Mouse (Mus musculus): ENCODE measurements around the gene 1110051M20Rik. TPM values are rescaled to one million over a fixed set of nuclear protein-coding genes. Genes with fewer than 3 reads are reported as not detected.

The 1110051M20Rik gene
- polyA plus RNA-seq, 1 experiment, result 10.3 TPM

DNA sequence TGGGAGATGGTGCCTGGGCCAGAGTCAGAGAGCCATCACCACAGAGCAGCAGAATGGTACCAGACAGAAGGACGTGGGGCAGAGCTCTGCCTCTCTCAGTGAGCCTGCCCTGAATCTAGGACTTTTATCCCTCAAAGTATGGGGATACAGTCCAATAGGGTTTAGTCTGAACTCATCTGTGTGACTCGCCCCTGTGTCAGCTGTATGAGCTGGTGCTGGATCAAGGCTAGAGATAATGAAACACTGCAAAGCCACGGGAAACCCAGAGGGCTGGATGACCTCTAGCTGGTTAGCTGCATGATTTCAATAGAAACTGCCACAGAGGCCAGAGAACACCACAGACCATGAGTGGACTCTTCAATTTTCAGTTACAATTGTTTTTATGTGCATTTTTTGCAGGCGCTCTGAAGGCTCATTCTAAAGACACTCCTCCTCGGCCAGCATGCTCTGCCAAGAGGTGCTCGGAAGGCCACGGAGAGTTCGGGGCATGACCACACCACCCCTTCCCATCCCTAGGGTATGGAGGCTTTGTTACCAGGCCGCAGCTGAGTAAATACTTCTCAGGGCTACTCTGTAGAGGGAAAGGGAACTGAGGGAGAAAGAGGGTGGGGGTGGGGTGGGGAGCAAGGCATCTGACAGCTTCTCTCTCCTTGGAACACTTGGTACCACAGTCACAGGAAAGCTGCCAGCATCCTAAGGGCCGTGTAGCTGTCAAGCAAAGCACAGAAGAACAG, 131.8 kb downstream of the 1110051M20Rik start:
- TF ChIP-seq POLR2A (IDR thresholded peaks at IDR 0.05; ENCODE audit: control insufficient read depth, extremely low read depth, insufficient read depth, low read length, poor library complexity), result no peak
- no peak for TF ChIP-seq CTCF (IDR thresholded peaks at IDR 0.05; ENCODE audit: borderline replicate concordance, control insufficient read depth, extremely low read depth, insufficient read depth, low read length, poor library complexity)

GRCm38 (mm10) chr2:91309546-91309945, 135.0 kb downstream of the 1110051M20Rik start:
- Histone ChIP-seq H3K4me1 (replicated peaks; ENCODE audit: control insufficient read depth, insufficient read depth, low read length) (peaks cover 9% of the 10 kb centered on the region), H3K4me3 (ENCODE audit: control insufficient read depth, insufficient read depth, low read length) (no peak overlapping the region), H3K36me3 (ENCODE audit: control insufficient read depth, insufficient read depth, low read length) (no peaks in the 10 kb centered on the region), H3K27me3 (ENCODE audit: control insufficient read depth, insufficient read depth, low read length) (no peaks in the 10 kb centered on the region), H3K27ac (ENCODE audit: control insufficient read depth, insufficient read depth, low read length) (no peak overlapping the region)
- TF ChIP-seq CTCF (IDR thresholded peaks at IDR 0.05; ENCODE audit: borderline replicate concordance, control insufficient read depth, extremely low read depth, insufficient read depth, low read length, poor library complexity) (no peak), POLR2A (IDR thresholded peaks at IDR 0.05; ENCODE audit: control insufficient read depth, extremely low read depth, insufficient read depth, low read length, poor library complexity) (no peak)
- WGBS, result 84% methylated on average over 3 of the region's 3 CpGs
- no peak for DNase-seq

More for the DNA sequence above, 131.8 kb downstream of the 1110051M20Rik start:
- Histone ChIP-seq H3K27ac (ENCODE audit: control insufficient read depth, insufficient read depth, low read length) (no peak overlapping the region), H3K27me3 (ENCODE audit: control insufficient read depth, insufficient read depth, low read length) (no peaks in the 10 kb centered on the region), H3K36me3 (ENCODE audit: control insufficient read depth, insufficient read depth, low read length) (no peaks in the 10 kb centered on the region), H3K4me1 (replicated peaks; ENCODE audit: control insufficient read depth, insufficient read depth, low read length) (peaks cover 9% of the 10 kb centered on the region), H3K4me3 (ENCODE audit: control insufficient read depth, insufficient read depth, low read length) (no peak overlapping the region)
- DNase-seq, result no peak
- 91% methylated on average over 10 of the region's 10 CpGs for WGBS

DNA sequence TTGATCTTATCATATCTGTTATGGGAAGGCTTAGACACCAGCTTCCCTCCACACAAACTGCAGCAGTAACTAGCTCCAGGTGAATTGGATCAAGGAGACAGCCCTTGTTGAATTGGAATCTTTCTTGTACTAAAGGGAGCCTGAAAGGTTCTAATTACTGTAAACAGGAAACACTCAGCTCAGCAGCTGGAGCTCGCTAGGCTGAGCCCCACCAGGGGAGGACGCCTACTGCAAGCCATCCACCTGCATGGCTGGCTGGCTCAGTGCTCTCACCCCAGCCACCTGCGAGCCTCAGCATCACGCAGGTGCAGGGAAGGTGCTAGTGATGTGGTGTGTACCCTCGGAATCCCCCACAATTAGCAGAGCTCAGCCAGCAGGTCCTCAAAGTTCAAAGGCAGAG, 135.8 kb downstream of the 1110051M20Rik start:
- WGBS, result 4% methylated on average over 5 of the region's 5 CpGs
- H3K36me3 ChIP-seq (ENCODE audit: control insufficient read depth, insufficient read depth, low read length), result no peaks in the 10 kb centered on the region
- H3K4me1 ChIP-seq (replicated peaks; ENCODE audit: control insufficient read depth, insufficient read depth, low read length), result peaks cover 9% of the 10 kb centered on the region
- peak; percentile 75 for DNase-seq
- H3K27me3 ChIP-seq (ENCODE audit: control insufficient read depth, insufficient read depth, low read length), result no peaks in the 10 kb centered on the region
- peak overlapping the region; percentile 51; the same call in 1 of the 2 replicates for H3K27ac ChIP-seq (ENCODE audit: control insufficient read depth, insufficient read depth, low read length)
- TF ChIP-seq POLR2A (IDR thresholded peaks at IDR 0.05; ENCODE audit: control insufficient read depth, extremely low read depth, insufficient read depth, low read length, poor library complexity) (no peak), CTCF (IDR thresholded peaks at IDR 0.05; ENCODE audit: borderline replicate concordance, control insufficient read depth, extremely low read depth, insufficient read depth, low read length, poor library complexity) (no peak)
- no peak overlapping the region for H3K4me3 ChIP-seq (ENCODE audit: control insufficient read depth, insufficient read depth, low read length)

DNA sequence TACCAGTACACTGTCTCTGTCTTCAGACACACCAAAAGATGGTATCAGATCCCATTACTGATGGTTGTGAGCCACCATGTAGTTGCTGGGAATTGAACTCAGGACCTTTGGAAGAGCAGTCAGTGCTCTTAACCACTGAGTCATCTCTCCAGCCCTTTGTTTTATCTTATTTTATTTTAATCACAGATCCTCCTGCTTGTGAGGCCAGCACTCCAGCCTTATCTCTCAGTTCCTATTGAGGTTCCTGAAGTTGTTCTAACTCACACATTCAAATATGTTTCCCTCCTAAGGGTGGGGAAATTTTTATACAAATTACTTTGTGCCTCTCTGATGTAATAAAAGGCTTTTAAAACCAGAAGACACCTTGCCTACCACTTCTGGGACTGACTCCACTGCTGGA, 137.9 kb downstream of the 1110051M20Rik start:
- DNase-seq, result no peak
- Histone ChIP-seq H3K27me3 (ENCODE audit: control insufficient read depth, insufficient read depth, low read length) (no peaks in the 10 kb centered on the region), H3K4me1 (replicated peaks; ENCODE audit: control insufficient read depth, insufficient read depth, low read length) (peaks cover 9% of the 10 kb centered on the region), H3K4me3 (ENCODE audit: control insufficient read depth, insufficient read depth, low read length) (no peak overlapping the region), H3K36me3 (ENCODE audit: control insufficient read depth, insufficient read depth, low read length) (no peaks in the 10 kb centered on the region), H3K27ac (ENCODE audit: control insufficient read depth, insufficient read depth, low read length) (no peak overlapping the region)
- no peak for TF ChIP-seq POLR2A (IDR thresholded peaks at IDR 0.05; ENCODE audit: control insufficient read depth, extremely low read depth, insufficient read depth, low read length, poor library complexity)

DNA sequence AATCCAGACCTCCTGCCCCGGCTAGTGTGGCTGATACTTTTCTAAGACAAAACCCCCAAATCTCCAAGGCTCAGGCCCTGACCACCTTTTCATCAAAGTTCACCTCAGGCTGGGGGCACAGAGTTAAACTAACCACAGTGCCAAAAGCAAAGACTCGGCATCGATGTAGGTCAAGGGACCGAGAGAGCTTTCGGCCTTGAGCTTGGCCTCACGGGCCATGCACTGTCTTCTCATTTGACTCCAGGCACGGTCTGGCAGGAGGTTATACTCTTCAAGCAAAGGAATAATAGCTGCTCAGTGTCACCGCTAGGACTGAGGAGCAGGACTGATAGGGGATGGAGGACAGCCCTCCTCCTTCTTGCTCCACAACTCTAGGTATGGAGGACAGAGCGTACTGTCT, 138.6 kb downstream of the 1110051M20Rik start:
- TF ChIP-seq CTCF (IDR thresholded peaks at IDR 0.05; ENCODE audit: borderline replicate concordance, control insufficient read depth, extremely low read depth, insufficient read depth, low read length, poor library complexity), result no peak
- no peak for TF ChIP-seq POLR2A (IDR thresholded peaks at IDR 0.05; ENCODE audit: control insufficient read depth, extremely low read depth, insufficient read depth, low read length, poor library complexity)
- Histone ChIP-seq H3K27ac (ENCODE audit: control insufficient read depth, insufficient read depth, low read length) (no peak overlapping the region), H3K4me3 (ENCODE audit: control insufficient read depth, insufficient read depth, low read length) (no peak overlapping the region), H3K36me3 (ENCODE audit: control insufficient read depth, insufficient read depth, low read length) (no peaks in the 10 kb centered on the region), H3K4me1 (replicated peaks; ENCODE audit: control insufficient read depth, insufficient read depth, low read length) (peaks cover 9% of the 10 kb centered on the region), H3K27me3 (ENCODE audit: control insufficient read depth, insufficient read depth, low read length) (no peaks in the 10 kb centered on the region)
- no peak for DNase-seq
- WGBS, result 97% methylated on average over 9 of the region's 9 CpGs

DNA sequence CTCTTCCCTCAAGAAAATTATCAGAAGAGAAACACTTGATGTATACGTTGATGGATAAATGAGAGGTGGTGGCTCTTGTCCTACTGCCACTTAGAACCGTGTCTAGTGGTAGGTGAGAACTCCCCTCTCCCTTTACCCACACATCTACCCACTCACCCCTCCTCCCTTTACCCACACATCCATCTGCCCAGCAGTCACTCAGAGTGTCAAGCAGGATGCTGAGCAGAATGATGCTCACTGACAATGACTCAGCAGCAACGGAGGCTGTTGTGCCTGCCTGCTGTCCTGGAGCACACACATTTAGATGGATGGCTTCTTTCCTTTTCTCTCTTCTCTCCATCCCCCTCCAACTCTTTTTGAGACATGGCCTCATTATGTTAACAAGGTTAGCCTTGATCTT, 141.7 kb downstream of the 1110051M20Rik start:
- Histone ChIP-seq H3K27me3 (ENCODE audit: control insufficient read depth, insufficient read depth, low read length) (no peaks in the 10 kb centered on the region), H3K4me1 (replicated peaks; ENCODE audit: control insufficient read depth, insufficient read depth, low read length) (no peaks in the 10 kb centered on the region; the same call in 1 of the 2 replicates), H3K27ac (ENCODE audit: control insufficient read depth, insufficient read depth, low read length) (no peak overlapping the region), H3K4me3 (ENCODE audit: control insufficient read depth, insufficient read depth, low read length) (no peak overlapping the region), H3K36me3 (ENCODE audit: control insufficient read depth, insufficient read depth, low read length) (no peaks in the 10 kb centered on the region)
- no peak for DNase-seq
- 55% methylated on average over 3 of the region's 3 CpGs for WGBS
- TF ChIP-seq CTCF (IDR thresholded peaks at IDR 0.05; ENCODE audit: borderline replicate concordance, control insufficient read depth, extremely low read depth, insufficient read depth, low read length, poor library complexity), result no peak
- TF ChIP-seq POLR2A (IDR thresholded peaks at IDR 0.05; ENCODE audit: control insufficient read depth, extremely low read depth, insufficient read depth, low read length, poor library complexity), result no peak

DNA sequence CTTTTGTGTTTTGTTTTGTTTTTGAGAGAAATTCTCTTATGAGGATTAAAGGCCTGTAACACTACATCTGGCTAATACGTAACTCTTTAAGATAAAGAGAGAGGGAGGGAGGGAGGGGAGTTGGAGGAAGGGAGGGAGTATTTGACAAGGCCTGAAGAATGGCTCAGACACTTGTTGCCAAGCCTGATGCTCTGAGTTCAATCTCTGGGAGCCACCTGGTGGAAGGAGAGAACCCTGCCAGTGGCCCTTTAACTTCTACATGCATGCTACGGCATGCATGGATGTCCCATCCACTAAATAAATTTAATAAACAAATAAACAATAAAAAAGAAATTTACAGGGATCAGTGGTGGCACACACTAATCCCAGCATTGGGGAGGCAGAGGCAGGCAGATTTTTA, 142.7 kb downstream of the 1110051M20Rik start:
- Histone ChIP-seq H3K4me3 (ENCODE audit: control insufficient read depth, insufficient read depth, low read length) (no peak overlapping the region), H3K27ac (ENCODE audit: control insufficient read depth, insufficient read depth, low read length) (no peak overlapping the region), H3K4me1 (replicated peaks; ENCODE audit: control insufficient read depth, insufficient read depth, low read length) (no peaks in the 10 kb centered on the region), H3K36me3 (ENCODE audit: control insufficient read depth, insufficient read depth, low read length) (no peaks in the 10 kb centered on the region), H3K27me3 (ENCODE audit: control insufficient read depth, insufficient read depth, low read length) (no peaks in the 10 kb centered on the region)
- TF ChIP-seq CTCF (IDR thresholded peaks at IDR 0.05; ENCODE audit: borderline replicate concordance, control insufficient read depth, extremely low read depth, insufficient read depth, low read length, poor library complexity) (no peak), POLR2A (IDR thresholded peaks at IDR 0.05; ENCODE audit: control insufficient read depth, extremely low read depth, insufficient read depth, low read length, poor library complexity) (no peak)
- no peak for DNase-seq
- WGBS, result 93% methylated on average over 2 of the region's 2 CpGs
